In the genomic region with DNA sequence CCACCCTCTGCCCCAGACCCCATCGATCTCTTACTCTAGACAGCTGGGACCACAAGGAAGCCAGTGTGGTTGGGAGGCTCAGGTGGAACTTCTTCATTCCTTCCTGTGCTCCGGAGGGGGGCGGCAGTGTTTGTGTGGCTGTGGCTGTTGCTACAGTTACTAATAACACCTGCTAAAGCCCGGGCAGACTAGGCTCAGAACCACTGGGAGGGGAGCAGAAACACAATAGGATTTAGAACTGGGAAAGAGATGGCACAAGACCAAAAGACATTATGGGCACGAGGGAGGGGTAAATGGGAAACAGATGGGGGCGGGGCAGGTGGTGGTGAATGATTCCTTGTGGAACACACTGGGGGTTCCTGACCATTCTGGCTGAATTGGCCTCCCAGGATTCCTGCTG, we compare ENCODE assay signal across 13 mouse cellular contexts. TPM values are rescaled to one million over a fixed set of nuclear protein-coding genes. Genes with fewer than 3 reads are reported as not detected.
A peak's percentile ranks its signal among the peaks of the same experiment; 100 is the strongest.
DNase-seq lines count a peak whose midpoint lies in the region; ATAC-seq and TF ChIP-seq lines count a peak whose summit lies in the region.
"Had no signal": no experiment of that assay in that cellular context is flagged by ENCODE, and none has a peak within 500 bp of the region (broad histone marks: within the 10 kb centered on the region; RNA-seq: fewer than 3 reads in every experiment).

No protein-coding gene starts in this region.

- ATAC-seq in limb, embryonic 14.5 days (ENCODE audit: low FRiP score, low read depth) = peak; percentile 76

- H3K9ac ChIP-seq in limb, embryonic 14.5 days (ENCODE audit: low read depth, low read length, severe bottlenecking) = no peak overlapping the region

- peaks cover 12% of the 10 kb centered on the region for H3K4me1 ChIP-seq in limb, embryonic 14.5 days (ENCODE audit: control insufficient read depth, insufficient read depth, low read length)

- no peaks in the 10 kb centered on the region for H3K9me3 ChIP-seq in limb, embryonic 14.5 days (ENCODE audit: control insufficient read depth, low read length)

- no peak for TF ChIP-seq POLR2A in limb, embryonic 14.5 days (IDR thresholded peaks at IDR 0.05; ENCODE audit: borderline replicate concordance, extremely low read depth, insufficient read depth, insufficient read length)

- H3K27ac ChIP-seq in limb, embryonic 14.5 days (replicated peaks; ENCODE audit: low read depth, low read length) = peak overlapping the region; percentile 26; the same call in 1 of the 2 replicates

- DNase-seq in lung, adult 18-20 months = peak; percentile 22 to 62
- no peak for DNase-seq in lung, postnatal 25 days (ENCODE audit: low spot score)
- peak; percentile 58 for DNase-seq in T-cell, adult 2 months (ENCODE audit: low spot score)
- peak; percentile 63 for DNase-seq in limb, embryonic 14.5 days (ENCODE audit: low spot score)
- DNase-seq in thymus, postnatal 0 days (ENCODE audit: low spot score) = peak; percentile 44
- no peak for DNase-seq in spleen, adult 12 weeks (ENCODE audit: low spot score)
- DNase-seq in layer of hippocampus, postnatal 14 days (ENCODE audit: low spot score in 2 of 2) = no peak
- DNase-seq: heart, adult 11 months; heart, postnatal 36 days had no signal

- H3K36me3 ChIP-seq in limb, embryonic 14.5 days (ENCODE audit: control insufficient read depth, insufficient read depth, low read length) = no peaks in the 10 kb centered on the region

- H3K4me2 ChIP-seq in limb, embryonic 14.5 days (replicated peaks; ENCODE audit: low read depth, low read length, severe bottlenecking) = no peak overlapping the region

- 32% methylated on average over 6 of the region's 6 CpGs for WGBS in limb, embryonic 14.5 days

- no peak overlapping the region for H3K4me3 ChIP-seq in limb, embryonic 14.5 days (replicated peaks; ENCODE audit: low read length)

- no peaks in the 10 kb centered on the region for H3K27me3 ChIP-seq in limb, embryonic 14.5 days (ENCODE audit: control insufficient read depth, insufficient read depth, low read length)

RNA-seq across cellular contexts. Expression of a gene that starts 47.4 kb away (rescaled TPM):
- 0.05 TPM in 1 of 2 replicates, not detected in the other for polyA plus RNA-seq in limb, embryonic 14.5 days (2012; rRNA removed)
- not detected in 2 replicates for polyA plus RNA-seq in limb, embryonic 14.5 days (2014; fragmentation: Nextera tagmentation; extraction: Ambion mirVana)
- polyA plus RNA-seq in thymus, postnatal 0 days (2015; fragmentation: Nextera tagmentation; extraction: Ambion mirVana) = 0.13 and 0.31 TPM in 2 replicates
- total RNA-seq in layer of hippocampus, postnatal 14 days (2021) = not detected
- total RNA-seq: adrenal gland, adult 18-20 months; heart, postnatal 36 days; left cerebral cortex, postnatal 14 days had no signal
- polyA plus RNA-seq: embryonic facial prominence, embryonic 11.5 days had no signal

RNA-seq across cellular contexts. Expression of a gene that starts 55.7 kb away (rescaled TPM):
- polyA plus RNA-seq in limb, embryonic 14.5 days (2012; rRNA removed) = 1.5 and 1.6 TPM in 2 replicates
- not detected in 2 replicates for polyA plus RNA-seq in limb, embryonic 14.5 days (2014; fragmentation: Nextera tagmentation; extraction: Ambion mirVana)
- polyA plus RNA-seq in thymus, postnatal 0 days (2015; fragmentation: Nextera tagmentation; extraction: Ambion mirVana) = 0.83 and 0.84 TPM in 2 replicates
- total RNA-seq in layer of hippocampus, postnatal 14 days (2021) = not detected
- total RNA-seq: heart, postnatal 36 days; left cerebral cortex, postnatal 14 days; megakaryocyte progenitor cell, adult 5-6 weeks had no signal

Comparison
In these comparisons a context has a peak if more than half of its experiments do, and no peak if none do; other contexts are left out.
1. DNase-seq: peak in lung, adult 18-20 months (2 of 2), T-cell, adult 2 months (single experiment), limb, embryonic 14.5 days (single experiment) and thymus, postnatal 0 days (single experiment); none in lung, postnatal 25 days (single experiment), spleen, adult 12 weeks (single experiment) and layer of hippocampus, postnatal 14 days (0 of 2).